Mouse (Mus musculus) brain, embryonic 14.5 days (tissue): Measurements from ENCODE around the gene Chrnb4.

Experiments
- CTCF ChIP-seq: fragments of 200-500 bp; IDR thresholded peaks from 2 replicates; pipeline ENCODE4 v1.5.1; 2012; ENCODE audit warnings: inconsistent platforms, mild to moderate bottlenecking, moderate library complexity, borderline replicate concordance; ENCODE audit not compliant: insufficient read depth, insufficient read length; ENCODE audit errors: extremely low read depth
- POLR2A ChIP-seq: fragments of 200-500 bp; IDR thresholded peaks from 2 replicates; pipeline ENCODE4 v1.6.1; 2012; ENCODE audit warnings: mild to moderate bottlenecking, inconsistent platforms, borderline replicate concordance; ENCODE audit not compliant: poor library complexity, insufficient read depth, insufficient read length, severe bottlenecking; ENCODE audit errors: extremely low read depth

DNA sequence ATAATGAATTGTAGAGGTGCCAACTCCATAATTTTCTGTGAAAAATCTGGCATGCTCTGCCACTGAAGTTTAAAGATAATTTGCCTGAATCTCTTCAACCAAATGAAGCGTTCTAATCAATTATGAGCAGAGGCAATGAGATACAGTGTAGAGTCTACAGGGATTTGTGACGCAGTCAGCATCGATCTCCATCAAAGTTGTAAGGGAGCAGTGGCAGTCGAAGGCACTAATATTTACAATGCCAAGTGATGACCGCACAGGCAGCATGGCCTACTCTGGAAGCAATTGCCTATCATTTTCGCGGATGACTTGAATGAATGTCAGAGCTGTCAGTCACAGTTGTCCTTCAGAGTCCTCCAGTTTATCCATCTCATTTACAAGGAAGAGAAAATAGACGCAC lies 67.9 kb downstream of the Chrnb4 start, which contains the start of gene Chrna5:
- TF ChIP-seq CTCF (no peak), POLR2A (no peak)
